Mouse (Mus musculus) heart, adult 2 months (tissue): ENCODE measurements around the gene Vat1.
"Not testable (repeated sequence)": the region's sequence is repeated elsewhere in the genome, so short reads cannot be mapped to it uniquely, and the experiment has no call there.

ENCODE experiments used
- EP300 ChIP-seq: fragments of 200-500 bp; IDR thresholded peaks from 2 replicates; pipeline ENCODE4 v1.6.1; 2011; ENCODE audit warnings: low read depth, low read length, control low read depth; ENCODE audit not compliant: insufficient read depth
- POLR2A ChIP-seq: fragments of 200-500 bp; IDR thresholded peaks from 2 replicates; pipeline ENCODE4 v1.6.1; 2011; ENCODE audit warnings: mild to moderate bottlenecking, low read depth, low read length, control low read depth; ENCODE audit not compliant: insufficient read depth

DNA sequence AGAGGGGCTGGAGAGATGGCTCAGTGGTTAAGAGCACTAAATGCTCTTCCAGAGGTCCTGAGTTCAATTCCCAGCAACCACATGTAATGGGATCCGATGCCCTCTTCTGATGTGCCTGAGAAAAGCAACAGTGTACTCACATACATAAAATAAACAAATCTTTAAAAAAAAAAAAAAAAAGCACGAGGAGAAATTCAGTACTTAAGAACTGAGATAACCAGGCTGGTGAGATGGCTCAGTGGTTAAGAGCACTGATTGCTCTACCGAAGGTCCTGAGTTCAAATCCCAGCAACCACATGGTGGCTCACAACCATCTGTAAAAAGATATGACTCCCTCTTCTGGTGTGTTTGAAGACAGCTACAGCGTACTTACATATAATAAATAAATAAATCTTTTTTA is 16.4 kb downstream of the Vat1 start:
- TF ChIP-seq EP300, POLR2A: not testable (repeated sequence)
